Mouse (Mus musculus) cerebral cortex, adult 2 months (tissue): Measurements from ENCODE around the gene Pvr.

ENCODE experiments used
- WGBS: fragments of 180-500 bp; shearing (Covaris S2); methylation state at CpG from one replicate; pipeline ENCODE4 v1.1.7; 2018; 5-methylcytosine and 5-hydroxymethylcytosine counted together

Pvr gene

GRCm38 (mm10) chr7:19871943-19872601 lies 48.9 kb downstream of the Pvr start:
- WGBS, result 58% methylated on average over 5 of the region's 5 CpGs

- 71% methylated on average over 10 of the region's 10 CpGs for WGBS
These were observed 49.8 kb downstream of the Pvr start for GRCm38 (mm10) chr7:19871137-19871621.

GRCm38 (mm10) chr7:19867751-19868399 lies 53.1 kb downstream of the Pvr start:
- WGBS, result 90% methylated on average over 16 of the region's 16 CpGs

GRCm38 (mm10) chr7:19866490-19866889 lies 54.5 kb downstream of the Pvr start:
- 75% methylated on average over 6 of the region's 6 CpGs for WGBS

GRCm38 (mm10) chr7:19865246-19866036 lies 55.5 kb downstream of the Pvr start:
- WGBS, result 89% methylated on average over 8 of the region's 8 CpGs

GRCm38 (mm10) chr7:19864241-19864640 lies 56.7 kb downstream of the Pvr start:
- 36% methylated on average over 2 of the region's 2 CpGs for WGBS

- WGBS, result 88% methylated on average over 9 of the region's 9 CpGs
These were observed 59.8 kb downstream of the Pvr start, which contains the start of gene Ceacam16 for GRCm38 (mm10) chr7:19861199-19861598. TSS of gene Ceacam16 (minus strand) at chr7:19861299.

GRCm38 (mm10) chr7:19859740-19860139 lies 61.2 kb downstream of the Pvr start:
- 73% methylated on average over 10 of the region's 10 CpGs for WGBS

GRCm38 (mm10) chr7:19856283-19856682 lies 64.7 kb downstream of the Pvr start:
- 89% methylated on average over 6 of the region's 6 CpGs for WGBS

GRCm38 (mm10) chr7:19855663-19856062 lies 65.3 kb downstream of the Pvr start:
- WGBS, result 93% methylated on average over 5 of the region's 5 CpGs
